Mouse (Mus musculus) left cerebral cortex, postnatal 25 days (tissue): Measurements from ENCODE around the gene Fkbp6. TPM values are rescaled to one million over a fixed set of nuclear protein-coding genes. Genes with fewer than 3 reads are reported as not detected.
A peak's percentile ranks its signal among the peaks of the same experiment; 100 is the strongest.

Experiments used
- DNase-seq, 2 experiments: peaks; one replicate each; pipeline ENCODE4 v3.0.0; 2022; ENCODE audit warnings: low spot score in 2 of 2, mixed read lengths in 1 of 2
- intact Hi-C: fragments of 180-260 bp; cut with DNase I; formaldehyde crosslinking; loops from one replicate; pipeline ENCODE4 v1.15.1; 2025
- total RNA-seq, 2 experiments: library from RNA; stranded (reverse); gene quantifications; 2 replicates each; pipeline ENCODE4 v1.2.3; 2021

The Fkbp6 gene
- total RNA-seq, 2 experiments from 2014 or later = 0.50 TPM; not detected in 1

DNA sequence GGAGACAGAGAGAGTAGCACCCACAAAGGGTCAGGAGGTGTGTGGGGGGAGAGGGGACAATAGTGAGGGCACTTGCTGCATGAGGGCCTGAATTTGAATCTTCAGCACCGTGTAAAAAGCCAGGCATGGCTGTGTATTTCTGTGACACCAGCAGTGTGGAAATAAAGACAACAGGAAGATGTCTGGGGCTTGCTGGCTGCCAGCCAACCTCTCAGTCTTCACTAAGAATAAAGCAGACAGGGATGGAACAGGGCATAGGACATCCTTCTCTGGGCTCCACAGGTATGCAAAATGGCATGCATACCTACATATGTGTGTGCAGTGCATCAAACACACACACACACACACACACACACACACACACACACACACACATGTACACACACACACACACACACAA is 6.2 kb upstream of the Fkbp6 start:
- intact Hi-C loops = no loop called here
- no peak for DNase-seq

DNA sequence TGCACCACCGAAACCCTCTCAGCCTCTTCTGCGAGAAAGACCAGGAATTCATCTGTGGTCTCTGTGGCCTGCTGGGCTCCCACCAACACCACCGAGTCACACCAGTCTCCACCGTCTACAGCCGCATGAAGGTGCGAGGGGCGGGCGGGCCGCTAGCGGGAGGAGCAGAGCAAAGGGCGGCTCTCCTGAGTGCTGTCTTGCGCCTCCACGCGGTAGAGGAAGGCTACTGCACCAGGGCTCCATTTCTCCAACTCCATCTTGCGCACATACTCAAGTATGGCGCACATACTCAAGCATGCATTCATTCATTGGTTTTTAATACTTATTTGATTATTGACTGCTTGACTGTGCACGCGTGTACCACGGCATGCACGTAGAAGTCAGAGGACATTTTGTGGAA is 3.7 kb upstream of the Fkbp6 start:
- intact Hi-C loops = loop anchor here (5.0 kb wide), 1 partner anchor 226 kb away; no protein-coding TSS in a partner anchor

DNA sequence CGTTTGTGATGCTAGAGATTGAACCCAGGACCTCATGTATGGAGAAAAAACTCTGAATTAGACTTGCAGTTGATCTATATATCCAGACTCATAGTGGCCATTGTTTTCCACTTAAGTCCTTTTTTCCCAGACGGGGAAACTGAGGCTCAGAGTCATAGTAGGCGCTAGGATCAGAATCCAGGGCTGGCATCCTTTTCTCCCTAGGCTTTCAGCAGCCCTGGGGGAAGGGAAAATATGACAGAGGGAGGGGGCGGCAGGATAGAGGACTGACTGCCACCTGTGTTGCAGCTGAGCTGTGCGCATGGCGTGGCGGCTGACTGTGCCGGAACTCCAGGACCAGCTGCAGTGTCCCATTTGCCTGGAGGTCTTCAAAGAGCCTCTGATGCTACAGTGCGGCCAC is 3.2 kb upstream of the Fkbp6 start, which contains the start of gene Trim50:
Gene Trim50, plus strand, starts transcription at position 301 of the 400 bp plus-strand sequence.
- intact Hi-C loops = loop anchor here (5.0 kb wide), 1 partner anchor 226 kb away; no protein-coding TSS in a partner anchor
- DNase-seq = no peak

More for the DNA sequence above, 3.7 kb upstream of the Fkbp6 start:
- DNase-seq = no peak

DNA sequence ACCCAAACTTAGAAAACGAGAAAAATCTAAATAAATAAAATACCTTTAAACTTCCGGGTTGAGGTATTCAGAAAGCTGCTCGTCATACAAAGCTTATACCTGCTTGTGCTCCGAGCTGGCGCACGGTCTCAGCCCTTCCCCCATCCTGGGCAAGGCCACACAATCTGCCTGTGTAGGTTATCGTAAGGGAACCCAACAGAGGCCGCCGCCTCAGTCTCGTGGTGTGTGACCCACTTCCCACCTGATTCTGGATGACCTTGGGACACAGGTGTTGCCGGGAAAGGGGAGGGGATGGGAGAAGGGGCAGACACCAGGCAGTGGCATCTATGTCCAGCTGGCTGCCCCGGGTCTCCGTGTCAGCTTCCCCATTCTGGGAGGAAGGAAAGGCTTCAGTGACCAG is 1.8 kb upstream of the Fkbp6 start:
- intact Hi-C loops = loop anchor here (5.0 kb wide), 1 partner anchor 224 kb away; no protein-coding TSS in a partner anchor
- no peak for DNase-seq

DNA sequence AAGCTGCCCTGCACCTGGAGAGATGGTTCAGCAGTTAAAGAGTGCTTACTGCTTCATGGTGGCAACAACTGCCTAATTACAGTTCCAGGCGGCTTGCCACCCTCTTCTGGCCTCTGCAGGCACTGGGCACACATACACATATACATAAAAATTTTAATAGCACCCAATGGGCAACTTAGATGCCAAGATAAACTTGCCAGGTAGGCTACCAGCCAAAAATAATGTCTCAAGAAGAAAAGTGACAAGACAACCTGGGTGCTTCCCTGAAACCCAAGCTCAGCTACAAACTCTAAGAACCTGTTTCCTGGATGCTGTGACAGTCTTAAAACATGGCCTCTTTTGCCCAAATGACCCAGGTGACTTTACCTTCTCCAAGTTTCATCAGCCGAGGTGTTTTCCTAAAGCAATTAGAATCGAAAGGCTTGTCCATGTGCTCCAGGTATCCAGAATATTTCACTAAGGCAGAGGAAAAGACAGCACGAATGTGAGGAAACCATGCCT is 2.3 kb downstream of the Fkbp6 start:
- no peak for DNase-seq
- intact Hi-C loops = no loop called here

DNA sequence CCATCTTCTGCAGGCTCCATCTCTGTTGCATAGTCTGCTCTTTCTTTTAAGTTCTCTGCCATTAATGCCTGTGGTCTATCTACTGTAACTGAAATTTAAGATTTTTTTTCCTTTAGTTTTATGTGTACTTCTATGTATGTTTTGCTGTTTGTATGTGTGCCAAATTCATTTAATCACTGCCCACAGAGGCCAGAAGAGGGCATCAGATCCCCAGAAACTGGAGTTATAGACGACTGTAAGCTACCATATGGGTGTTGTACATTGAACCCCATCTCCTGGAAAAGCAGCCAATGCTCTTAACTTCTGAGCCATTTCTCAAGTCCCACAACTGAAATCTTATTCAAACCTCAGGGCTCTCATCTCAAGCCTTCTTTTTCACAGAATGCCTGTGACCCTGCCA is 3.4 kb downstream of the Fkbp6 start:
- intact Hi-C loops = no loop called here
- no peak for DNase-seq

DNA sequence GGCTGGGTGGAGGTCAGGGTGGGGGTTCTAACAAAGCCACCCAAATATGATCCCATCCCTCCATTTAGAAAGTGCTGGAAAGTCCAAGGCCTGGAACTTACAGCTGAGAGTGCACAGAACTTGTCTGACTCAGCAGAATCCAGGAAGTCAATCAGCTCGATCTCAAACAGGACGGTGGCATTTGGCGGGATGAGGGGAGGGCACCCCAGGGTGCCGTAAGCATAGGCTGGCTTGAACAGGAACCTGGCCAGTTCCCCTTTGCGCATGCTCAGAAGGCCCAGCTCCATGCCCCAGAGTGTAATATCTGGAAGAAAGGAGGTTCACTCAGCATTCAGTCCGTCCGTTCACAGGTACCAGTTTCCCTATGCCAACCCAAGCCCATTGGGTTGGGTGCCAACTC is 3.9 kb downstream of the Fkbp6 start:
- intact Hi-C loops = no loop called here
- DNase-seq = no peak

DNA sequence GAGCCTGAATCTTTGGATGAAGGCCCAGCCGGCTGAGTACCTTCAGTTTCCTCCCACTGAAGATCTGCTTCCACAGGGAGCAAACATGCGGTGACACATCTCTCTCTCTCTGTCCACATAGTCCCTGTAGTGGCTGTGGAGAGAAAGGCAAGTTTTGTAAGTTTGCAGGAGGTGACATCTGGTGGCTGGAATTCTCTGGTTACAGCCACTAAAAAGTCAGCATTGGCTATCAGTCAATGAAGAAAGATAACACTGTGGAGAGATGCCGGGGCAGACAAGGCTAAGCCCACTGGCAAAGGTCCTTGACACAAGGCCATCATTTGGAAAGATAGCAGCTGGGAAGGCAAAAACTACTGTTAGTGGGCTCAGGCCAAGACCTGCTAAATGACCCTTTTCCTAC is 12.3 kb downstream of the Fkbp6 start:
- intact Hi-C loops = no loop called here
- DNase-seq = peak in 1 of 2 experiments; percentile 9

DNA sequence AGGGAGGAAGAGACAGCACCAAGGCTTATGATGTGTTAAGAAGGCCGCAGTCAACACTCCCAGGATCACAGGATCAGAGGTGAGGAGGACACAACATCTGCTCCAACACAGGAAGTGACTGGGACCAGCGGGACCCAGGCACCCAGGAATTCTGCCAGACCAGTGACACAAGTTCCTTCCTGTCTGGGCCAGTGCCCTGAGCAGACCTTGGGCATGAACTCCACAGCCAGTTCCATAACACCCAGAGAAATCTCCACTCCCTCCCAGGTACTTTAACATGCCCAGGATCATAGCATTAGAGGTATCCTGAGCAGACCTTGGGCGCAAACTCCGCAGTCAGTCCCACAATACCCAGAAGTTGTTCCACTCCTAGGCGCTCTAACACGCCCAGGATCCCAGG is 18.7 kb downstream of the Fkbp6 start:
- no peak for DNase-seq
- intact Hi-C loops = no loop called here

DNA sequence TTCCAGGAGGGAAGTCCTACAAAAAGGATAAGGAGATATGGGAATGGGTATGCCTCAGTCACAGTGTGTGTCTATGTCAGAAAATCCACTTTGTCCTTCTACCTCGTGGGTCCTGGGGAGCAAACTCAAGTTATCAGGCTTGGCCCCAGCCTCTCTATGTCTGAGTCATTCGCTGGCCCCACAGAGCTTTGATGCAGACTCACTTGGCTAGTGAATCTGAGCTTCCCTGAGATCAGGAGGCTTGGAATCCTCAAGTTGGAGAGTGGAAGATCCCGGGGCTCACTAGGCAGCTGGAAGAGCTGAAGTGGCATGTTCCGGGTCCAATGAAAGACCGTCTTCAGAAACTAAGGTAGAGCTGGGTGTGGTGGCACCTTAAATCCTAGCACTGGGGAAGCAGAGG is 19.6 kb downstream of the Fkbp6 start:
- DNase-seq = no peak
- intact Hi-C loops = no loop called here

DNA sequence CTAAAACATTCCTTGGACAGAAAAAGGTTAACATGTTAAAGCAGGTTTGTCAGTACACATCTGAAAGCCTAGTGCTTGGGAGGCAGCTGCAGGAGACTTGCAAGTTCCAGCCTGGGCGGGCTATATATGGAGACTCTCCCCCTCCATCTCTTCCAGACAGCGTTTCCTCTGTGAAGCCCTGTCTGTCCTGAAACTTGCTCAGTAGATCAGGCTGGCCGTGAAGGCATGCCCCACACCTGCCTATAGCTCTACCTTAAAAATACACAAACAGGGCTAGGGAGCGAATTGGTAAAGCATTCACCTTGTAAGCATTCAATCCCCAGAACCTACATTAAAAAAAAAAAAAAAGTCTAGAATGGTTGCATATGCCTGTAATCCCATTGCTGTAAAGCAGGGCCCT is 20.4 kb downstream of the Fkbp6 start:
- intact Hi-C loops = no loop called here

DNA sequence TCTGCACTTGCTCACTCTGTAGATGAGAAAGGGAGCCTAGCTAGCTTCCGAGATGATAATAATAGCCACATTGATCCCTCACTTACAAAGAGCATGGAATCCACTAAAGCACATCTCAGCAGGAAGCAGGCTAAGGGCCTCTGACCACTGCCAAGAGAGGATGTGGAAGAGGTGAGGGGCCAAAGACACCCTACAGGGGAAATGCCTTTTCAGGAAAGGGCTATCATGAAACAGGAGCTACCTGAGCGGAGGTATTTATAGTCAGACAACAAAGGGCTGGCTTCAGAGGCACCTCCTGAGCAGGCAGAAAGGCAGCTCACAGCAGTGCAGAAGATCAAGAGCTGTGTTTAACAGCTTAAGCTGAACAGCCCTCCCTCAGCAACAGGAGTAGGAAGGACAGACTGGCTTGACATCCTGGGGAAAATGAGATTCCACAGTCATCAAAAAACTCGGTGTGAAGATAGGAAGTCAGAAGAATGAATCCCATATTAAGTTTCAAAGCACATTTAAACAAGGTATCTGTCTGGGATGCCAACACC is 23.7 kb downstream of the Fkbp6 start:
- intact Hi-C loops = no loop called here

More for the DNA sequence above, 20.4 kb downstream of the Fkbp6 start:
- DNase-seq = no peak

DNA sequence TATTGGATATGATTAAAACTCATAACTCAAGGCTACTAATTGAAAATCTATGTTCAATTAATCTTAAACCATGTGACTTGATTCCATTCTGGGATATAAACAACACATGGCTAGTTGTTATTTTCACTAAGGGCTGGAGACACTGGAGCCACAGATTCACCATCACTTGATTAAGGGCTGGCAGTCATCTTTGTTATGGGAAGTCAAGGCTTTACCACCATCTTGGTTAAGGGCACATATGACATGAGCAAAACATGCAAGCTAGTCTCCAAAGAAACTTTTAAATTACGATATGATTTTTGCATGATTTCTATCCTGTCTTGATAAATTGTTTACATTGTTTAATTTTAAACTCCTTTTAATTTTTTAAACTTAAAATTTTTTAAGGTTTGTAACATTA is 27.6 kb downstream of the Fkbp6 start:
- DNase-seq = no peak
- intact Hi-C loops = no loop called here

More for the DNA sequence above, 23.7 kb downstream of the Fkbp6 start:
- DNase-seq = no peak

DNA sequence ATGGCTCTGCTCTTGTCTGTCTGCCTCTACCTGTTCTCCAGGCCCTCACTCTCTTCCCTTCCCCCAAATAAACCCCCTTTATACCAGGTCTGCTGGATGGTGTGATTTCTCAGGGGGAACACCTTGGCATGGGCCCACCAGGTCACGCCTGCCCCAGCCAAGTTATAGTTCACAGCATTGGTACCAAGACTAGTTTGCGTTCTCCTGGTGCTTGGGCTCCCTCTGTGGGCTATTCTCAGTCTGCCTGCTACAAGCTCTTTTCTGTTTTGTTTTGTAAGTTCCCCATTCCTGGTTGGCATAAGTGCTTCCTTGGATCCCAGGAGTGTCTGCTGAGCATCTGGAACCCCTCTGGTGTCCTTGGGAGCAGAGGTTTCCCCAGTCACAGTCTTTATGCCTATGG is 30.0 kb downstream of the Fkbp6 start:
- intact Hi-C loops = no loop called here
- no peak for DNase-seq

DNA sequence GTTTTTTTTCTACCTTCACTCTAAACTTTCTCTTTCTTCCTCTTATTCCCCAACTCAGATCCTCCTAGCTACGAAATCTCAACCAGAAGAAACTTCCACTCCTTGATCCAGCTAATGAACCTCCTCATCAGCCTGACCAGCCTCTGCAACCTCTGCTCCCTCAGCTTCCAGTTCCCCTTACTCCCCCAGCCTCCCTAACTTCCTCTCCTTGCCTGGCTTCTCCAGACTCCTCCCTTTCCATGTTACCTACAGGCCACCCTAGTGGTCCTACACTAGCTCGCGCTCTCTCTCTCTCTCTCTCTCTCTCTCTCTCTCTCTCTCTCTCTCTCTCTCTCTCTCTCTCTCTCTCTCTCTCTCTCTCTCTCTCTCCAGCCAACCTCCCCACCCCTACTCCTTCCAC is 33.7 kb downstream of the Fkbp6 start:
- intact Hi-C loops = no loop called here
- no peak for DNase-seq

DNA sequence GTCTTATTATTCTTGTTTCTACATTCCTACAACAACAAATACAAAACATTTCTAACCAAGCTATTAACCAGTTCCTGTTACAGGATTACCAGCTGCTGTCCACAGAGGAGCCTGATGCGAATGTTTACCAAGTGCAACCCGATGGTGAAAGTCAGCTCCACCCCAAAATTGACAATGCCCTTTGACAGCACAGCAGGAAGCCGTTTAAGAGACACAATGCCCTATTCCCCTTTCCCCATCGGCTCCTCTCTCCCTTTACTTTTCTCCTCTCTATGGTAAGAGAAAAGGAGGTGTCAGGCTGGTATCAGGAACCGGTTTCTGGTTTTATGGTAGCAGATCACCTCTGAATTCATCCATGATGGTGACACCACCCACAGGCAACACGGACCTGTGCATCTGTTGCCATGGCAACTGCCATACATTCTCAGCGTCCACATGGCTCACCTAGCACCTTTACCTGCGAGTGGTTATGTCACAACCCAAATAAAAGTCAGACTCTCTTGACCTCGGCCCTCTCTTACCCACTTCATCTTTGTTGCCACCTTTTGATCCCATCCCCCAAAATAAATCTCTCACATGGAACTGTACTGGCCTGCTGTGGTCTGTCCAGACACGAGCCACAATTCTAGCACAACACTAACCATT is 43.4 kb downstream of the Fkbp6 start:
- no peak for DNase-seq
- intact Hi-C loops = no loop called here

DNA sequence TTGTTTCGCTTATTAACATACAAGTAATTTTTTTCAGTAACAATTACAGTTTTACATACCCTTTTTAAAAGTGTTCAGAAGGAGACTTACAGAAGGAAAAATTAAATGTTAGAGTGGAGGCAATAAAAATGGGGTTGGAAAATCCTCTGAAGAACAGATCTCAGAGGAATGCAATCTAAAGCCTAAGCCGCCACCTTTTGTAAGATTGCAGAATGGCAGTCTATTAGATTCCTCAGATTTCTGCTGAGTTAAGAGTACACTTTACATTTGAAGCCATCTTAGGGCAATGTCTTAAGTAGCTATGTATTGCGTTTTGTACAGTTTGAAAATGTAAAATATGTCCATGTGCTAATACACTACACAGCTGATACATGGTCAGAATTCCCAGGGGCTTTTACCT is 47.4 kb downstream of the Fkbp6 start:
- DNase-seq = no peak
- intact Hi-C loops = no loop called here

DNA sequence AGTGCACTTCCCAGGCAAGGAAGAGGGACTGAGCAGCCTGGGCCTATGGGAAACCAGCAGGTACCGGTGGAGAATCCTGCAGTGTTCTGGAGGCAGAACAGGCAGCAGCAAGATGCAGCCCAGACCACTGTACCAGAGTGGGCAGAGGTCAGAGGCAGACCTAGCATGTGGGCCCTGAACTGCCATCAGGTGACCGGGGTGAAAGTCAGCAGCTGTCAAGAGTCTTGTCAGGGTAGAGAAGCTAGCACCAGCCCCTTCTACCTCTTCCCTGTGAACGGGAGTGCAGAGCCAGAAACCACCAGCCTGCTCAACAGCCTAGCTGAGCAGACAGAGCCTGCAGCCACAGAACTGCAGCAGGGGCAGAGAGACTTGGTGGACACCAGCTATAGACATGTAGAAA is 47.9 kb downstream of the Fkbp6 start:
- DNase-seq = no peak
- intact Hi-C loops = no loop called here

DNA sequence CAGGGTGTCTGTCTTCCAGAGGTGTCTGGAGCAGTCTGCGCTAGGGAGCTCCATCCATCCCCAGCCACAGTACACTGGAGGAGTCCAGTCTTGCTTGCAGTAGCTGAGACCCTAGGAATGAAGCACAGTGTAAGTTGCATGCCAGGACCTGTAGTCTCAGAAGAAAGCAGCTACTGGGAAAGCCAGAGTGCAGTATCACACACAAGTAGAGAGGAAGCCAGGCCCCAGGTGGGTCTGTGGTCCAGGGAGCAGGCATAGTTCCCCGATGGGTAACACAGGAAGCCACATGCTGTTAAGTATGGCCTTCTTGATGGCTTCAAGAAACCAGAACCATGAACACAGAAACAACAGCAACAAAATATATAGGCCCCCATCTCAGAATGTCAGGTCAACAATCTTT is 57.8 kb downstream of the Fkbp6 start:
- intact Hi-C loops = no loop called here
- no peak for DNase-seq

DNA sequence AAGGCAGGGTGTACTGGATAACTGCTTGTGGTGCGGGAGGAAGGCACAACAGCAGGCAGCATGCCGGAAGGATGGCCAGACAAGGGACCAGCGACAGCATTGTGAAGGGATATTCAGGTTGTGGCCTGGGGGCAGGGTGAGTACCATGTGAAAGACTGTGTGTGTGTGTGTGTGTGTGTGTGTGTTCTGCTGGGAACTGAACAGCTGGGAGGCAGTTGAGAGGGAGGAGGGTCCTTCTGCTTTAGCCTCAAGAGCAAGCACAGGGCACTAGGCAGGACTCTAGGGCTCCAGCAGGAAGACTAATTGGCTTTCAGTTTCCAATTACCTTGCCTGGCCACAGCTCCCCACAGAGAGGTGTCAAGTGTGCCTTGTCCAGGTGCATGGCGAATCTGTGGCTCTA is 58.7 kb downstream of the Fkbp6 start:
- DNase-seq = no peak
- intact Hi-C loops = no loop called here

DNA sequence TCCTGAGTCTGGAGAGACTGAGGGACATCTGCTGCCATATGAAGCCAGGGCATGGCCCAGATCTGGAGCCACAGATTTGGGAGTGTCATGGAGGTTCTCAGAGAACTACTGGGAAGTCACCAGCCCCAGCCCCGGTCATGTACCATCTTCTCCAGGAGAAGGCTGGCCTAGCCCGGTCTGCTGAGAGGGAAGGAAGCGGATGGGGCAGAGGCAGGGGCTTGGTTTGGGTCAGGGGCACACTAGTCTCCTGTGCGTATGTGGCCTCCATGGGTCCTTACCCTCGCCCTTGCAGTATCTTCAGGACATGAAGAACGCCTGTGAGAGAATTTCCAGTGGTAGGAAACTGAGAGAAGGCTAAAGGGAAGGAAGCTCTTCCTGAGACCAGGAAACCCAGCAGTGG is 59.1 kb downstream of the Fkbp6 start:
- intact Hi-C loops = no loop called here
- no peak for DNase-seq
